ENCODE assay signal across 8 mouse cellular contexts in the genomic region with DNA sequence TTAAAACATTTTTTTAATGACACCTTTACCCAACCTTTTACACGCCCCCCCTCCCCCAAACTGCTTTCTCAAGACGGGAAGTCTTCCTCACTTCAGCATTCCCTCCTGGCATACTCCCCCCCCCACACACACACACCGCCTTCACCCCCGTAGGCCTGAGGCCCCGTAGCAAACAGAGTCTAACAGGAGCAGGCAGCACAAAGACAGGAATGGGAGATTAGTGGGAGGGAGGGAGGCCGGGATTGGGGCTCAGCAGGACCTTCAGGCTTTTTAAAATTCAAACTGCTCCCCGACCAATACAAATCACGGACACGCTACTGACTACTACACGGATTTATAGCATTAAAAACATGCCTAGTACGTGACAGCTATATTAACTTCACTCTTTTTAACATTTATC. TPM values are rescaled to one million over a fixed set of nuclear protein-coding genes. Genes with fewer than 3 reads are reported as not detected.
DNase-seq lines count a peak whose midpoint lies in the region; ATAC-seq and TF ChIP-seq lines count a peak whose summit lies in the region.

No protein-coding gene starts in this region.

- peak overlapping the region; percentile 85 for H3K4me2 ChIP-seq in forebrain, embryonic 11.5 days (ENCODE audit: low read depth, low read length, severe bottlenecking)
- peak overlapping the region; percentile 56 for H3K4me2 ChIP-seq in intestine, embryonic 16.5 days (ENCODE audit: low read depth, low read length)
- H3K4me2 ChIP-seq in lung, postnatal 0 days (replicated peaks; ENCODE audit: low read depth, low read length) = peak overlapping the region; percentile 73

- ATAC-seq in G1E (ENCODE audit: extremely low read depth, insufficient number of reproducible peaks, low FRiP score, poor library complexity, severe bottlenecking) = no peak
- peak; percentile 53 for ATAC-seq in forebrain, embryonic 11.5 days (replicated peaks; ENCODE audit: low FRiP score)
- ATAC-seq in intestine, embryonic 16.5 days = no peak
- ATAC-seq in lung, postnatal 0 days = no peak

- H3K4me1 ChIP-seq in G1E (ENCODE audit: insufficient read depth, low read depth, low read length) = peaks cover 25% of the 10 kb centered on the region
- peaks cover 8% of the 10 kb centered on the region; the same call in 1 of the 2 replicates for H3K4me1 ChIP-seq in forebrain, embryonic 11.5 days (replicated peaks; ENCODE audit: control insufficient read depth, insufficient read depth, low read length)
- peaks cover 6% of the 10 kb centered on the region for H3K4me1 ChIP-seq in intestine, embryonic 16.5 days (ENCODE audit: control insufficient read depth, insufficient read depth, low read length)
- H3K4me1 ChIP-seq in lung, postnatal 0 days (ENCODE audit: insufficient read depth, low read depth, low read length) = peaks cover 3% of the 10 kb centered on the region; the same call in 1 of the 2 replicates

- no peaks in the 10 kb centered on the region for H3K9me3 ChIP-seq in G1E (replicated peaks)
- H3K9me3 ChIP-seq in forebrain, embryonic 11.5 days (ENCODE audit: control insufficient read depth, low read length) = no peaks in the 10 kb centered on the region
- no peaks in the 10 kb centered on the region for H3K9me3 ChIP-seq in intestine, embryonic 16.5 days (ENCODE audit: control insufficient read depth, low read length)
- H3K9me3 ChIP-seq in lung, postnatal 0 days (ENCODE audit: low read length) = no peaks in the 10 kb centered on the region

- no peak for TF ChIP-seq EP300 in lung, postnatal 0 days (IDR thresholded peaks at IDR 0.05)

- peak; percentile 62 for DNase-seq in adrenal gland, adult 2 months
- no peak for DNase-seq in adrenal gland, postnatal 4 days (ENCODE audit: low spot score in 2 of 2)
- DNase-seq in G1E (ENCODE audit: low spot score) = no peak
- DNase-seq in forebrain, embryonic 11.5 days (ENCODE audit: low spot score) = peak; percentile 81
- DNase-seq in lung, postnatal 0 days (ENCODE audit: low spot score) = peak; percentile 38
- DNase-seq in MN1 (ENCODE audit: low spot score) = no peak
- DNase-seq in layer of hippocampus, adult 9-11 months = no peak

- TF ChIP-seq CTCF in G1E (IDR thresholded peaks at IDR 0.05; ENCODE audit: low read depth, low read length) = no peak
- no peak for TF ChIP-seq CTCF in lung, postnatal 0 days (IDR thresholded peaks at IDR 0.05)

- 1% methylated on average over 11 of the region's 11 CpGs for WGBS in forebrain, embryonic 11.5 days
- under 1% methylated on average over 11 of the region's 11 CpGs for WGBS in intestine, embryonic 16.5 days
- 2% methylated on average over 11 of the region's 11 CpGs for WGBS in lung, postnatal 0 days

- H3K4me3 ChIP-seq in G1E (ENCODE audit: low read depth, low read length) = peak overlapping the region; percentile 85
- H3K4me3 ChIP-seq in forebrain, embryonic 11.5 days (ENCODE audit: low read depth, low read length) = peak overlapping the region; percentile 93
- peak overlapping the region; percentile 98 for H3K4me3 ChIP-seq in intestine, embryonic 16.5 days (ENCODE audit: low read length)
- H3K4me3 ChIP-seq in lung, postnatal 0 days (ENCODE audit: low read depth, low read length) = peak overlapping the region; percentile 91

- H3K9ac ChIP-seq in forebrain, embryonic 11.5 days (ENCODE audit: low read length) = peak overlapping the region; percentile 56
- H3K9ac ChIP-seq in intestine, embryonic 16.5 days (ENCODE audit: low read depth, low read length) = peak overlapping the region; percentile 67
- peak overlapping the region; percentile 99 for H3K9ac ChIP-seq in lung, postnatal 0 days (replicated peaks; ENCODE audit: low read depth)

- H3K27me3 ChIP-seq in G1E (ENCODE audit: insufficient read depth, low read length) = no peaks in the 10 kb centered on the region
- H3K27me3 ChIP-seq in forebrain, embryonic 11.5 days (ENCODE audit: control insufficient read depth, insufficient read depth, low read length) = no peaks in the 10 kb centered on the region
- H3K27me3 ChIP-seq in intestine, embryonic 16.5 days (replicated peaks; ENCODE audit: control insufficient read depth, insufficient read depth, low read length) = no peaks in the 10 kb centered on the region
- no peaks in the 10 kb centered on the region for H3K27me3 ChIP-seq in lung, postnatal 0 days (replicated peaks; ENCODE audit: insufficient read depth, low read length)

- no peaks in the 10 kb centered on the region for H3K36me3 ChIP-seq in G1E (replicated peaks)
- H3K36me3 ChIP-seq in forebrain, embryonic 11.5 days (ENCODE audit: control insufficient read depth, insufficient read depth, low read length) = no peaks in the 10 kb centered on the region
- no peaks in the 10 kb centered on the region for H3K36me3 ChIP-seq in intestine, embryonic 16.5 days (ENCODE audit: control insufficient read depth, insufficient read depth, low read length)
- no peaks in the 10 kb centered on the region for H3K36me3 ChIP-seq in lung, postnatal 0 days (ENCODE audit: insufficient read depth, low read length)

- H3K27ac ChIP-seq in forebrain, embryonic 11.5 days (ENCODE audit: low read depth, low read length) = no peak overlapping the region
- H3K27ac ChIP-seq in intestine, embryonic 16.5 days (ENCODE audit: low read length) = no peak overlapping the region
- H3K27ac ChIP-seq in lung, postnatal 0 days (ENCODE audit: low read length) = peak overlapping the region; percentile 99

RNA-seq across cellular contexts. Expression of a gene that starts 2.1 kb away (rescaled TPM):
- total RNA-seq in adrenal gland, adult 2 months (2021) = 10 to 100 TPM; 35.8 to 50.4 TPM
- polyA plus RNA-seq in adrenal gland, adult 2 months (2012; rRNA removed) = 1.7 and 1.9 TPM in 2 replicates
- 10 to 100 TPM; 51.5 to 53.9 TPM for total RNA-seq in adrenal gland, postnatal 4 days (2021)
- 140 and 147 TPM in 2 replicates for total RNA-seq in G1E (2014; fragmentation: Nextera tagmentation)
- total RNA-seq in G1E (2017) = 43.2 and 53.4 TPM in 2 replicates
- polyA plus RNA-seq in G1E (2012) = 5.2 and 7.3 TPM in 2 replicates
- polyA plus RNA-seq in forebrain, embryonic 11.5 days (2014; fragmentation: Nextera tagmentation; extraction: Ambion mirVana) = 27.4 and 30.2 TPM in 2 replicates
- 11.2 and 12.5 TPM in 2 replicates for polyA plus RNA-seq in intestine, embryonic 16.5 days (2015; fragmentation: Nextera tagmentation; extraction: Ambion mirVana)
- 15.1 and 17.6 TPM in 2 replicates for polyA plus RNA-seq in lung, postnatal 0 days (2015; fragmentation: Nextera tagmentation; extraction: Ambion mirVana)

Comparison
In these comparisons a context has a peak if more than half of its experiments do, and no peak if none do; other contexts are left out.
1. DNase-seq: peak in adrenal gland, adult 2 months (single experiment), forebrain, embryonic 11.5 days (single experiment) and lung, postnatal 0 days (single experiment); none in adrenal gland, postnatal 4 days (0 of 2), G1E (single experiment), MN1 (single experiment) and layer of hippocampus, adult 9-11 months (single experiment).
2. Peak in every context shown above with its lines, with median percentiles within 50 percentile points of each other: H3K4me3 ChIP-seq, H3K4me2 ChIP-seq and H3K9ac ChIP-seq.